Mouse (Mus musculus) stomach, embryonic 16.5 days (tissue): ENCODE measurements at regions not wholly inside any gene's neighbourhood (a gene's known extent, or its start where the extent isn't known, plus 50 kb on each side); places are given as distances from the start of the nearest gene placed in this dataset.

Experiments used
- ATAC-seq: fragments of 200-750 bp; cut with Nextera tagmentation; 2 replicates; pipeline ENCODE4 v1.8.0; 2017; ENCODE audit warnings: moderate number of reproducible peaks, moderate TSS enrichment; ENCODE audit not compliant: insufficient read depth, low FRiP score
- H3K27ac ChIP-seq: fragments of 300-500 bp; sonication (generic); 2 replicates; pipeline ENCODE4 v1.5.1; 2014; ENCODE audit warnings: low read length
- H3K27me3 ChIP-seq: fragments of 300-500 bp; sonication (generic); 2 replicates; pipeline ENCODE4 v1.6.1; 2014; ENCODE audit warnings: low read length, control low read depth, mixed read lengths; ENCODE audit not compliant: control insufficient read depth, insufficient read depth
- H3K36me3 ChIP-seq: fragments of 300-500 bp; sonication (generic); 2 replicates; pipeline ENCODE4 v1.6.1; 2014; ENCODE audit warnings: low read length; ENCODE audit not compliant: control insufficient read depth, insufficient read depth
- H3K4me1 ChIP-seq: fragments of 300-500 bp; sonication (generic); 2 replicates; pipeline ENCODE4 v1.6.1; 2014; ENCODE audit warnings: low read length, control low read depth, mixed read lengths; ENCODE audit not compliant: control insufficient read depth, insufficient read depth
- H3K4me2 ChIP-seq: fragments of 300-500 bp; sonication (generic); 2 replicates; pipeline ENCODE4 v1.6.1; 2014; ENCODE audit warnings: low read depth, low read length, mixed read lengths
- H3K4me3 ChIP-seq: fragments of 300-500 bp; sonication (generic); replicated peaks from 2 replicates; pipeline ENCODE4 v1.5.1; 2014; ENCODE audit warnings: mild to moderate bottlenecking, low read length
- H3K9ac ChIP-seq: fragments of 300-500 bp; sonication (generic); 2 replicates; pipeline ENCODE4 v1.6.1; 2014; ENCODE audit warnings: low read length
- H3K9me3 ChIP-seq: fragments of 300-500 bp; sonication (generic); replicated peaks from 2 replicates; pipeline ENCODE4 v1.6.1; 2016; ENCODE audit warnings: low read length, control low read depth; ENCODE audit not compliant: control insufficient read depth
- WGBS: fragments of 180-500 bp; shearing (Covaris S2); extraction: QIAGEN DNeasy Blood & Tissue Kit; methylation state at CpG from one replicate; pipeline ENCODE4 v1.1.7; 2014; 5-methylcytosine and 5-hydroxymethylcytosine counted together

DNA sequence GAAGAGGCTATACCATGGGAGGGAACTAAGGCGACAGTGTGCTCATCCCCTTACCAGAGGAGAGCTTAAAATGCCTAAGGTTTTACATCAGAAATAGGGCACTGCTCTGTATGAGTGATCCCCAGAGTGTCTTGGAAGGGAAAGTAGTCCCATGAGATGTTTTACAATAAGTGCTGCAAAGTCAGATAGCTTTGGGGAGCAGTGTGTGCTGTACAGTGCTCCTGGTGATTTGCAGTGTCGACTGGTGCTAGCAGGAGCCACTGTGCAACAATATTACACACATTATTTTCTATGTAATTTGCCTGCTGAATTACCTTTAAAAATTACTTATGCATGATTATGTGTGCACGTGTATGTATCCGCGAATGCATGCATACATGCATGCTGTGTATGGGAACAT lies 314.3 kb upstream of the Mtpn start:
- Histone ChIP-seq H3K4me1 (no peaks in the 10 kb centered on the region), H3K4me2 (no peak overlapping the region), H3K36me3 (no peaks in the 10 kb centered on the region), H3K27me3 (no peaks in the 10 kb centered on the region), H3K9me3 (no peaks in the 10 kb centered on the region), H3K27ac (no peak overlapping the region), H3K9ac (no peak overlapping the region), H3K4me3 (no peak overlapping the region)
- whole genome bisulfite sequencing, result 91% methylated on average over 5 of the region's 5 CpGs
- no peak for ATAC-seq

- H3K27me3 ChIP-seq, result no peaks in the 10 kb centered on the region
- H3K4me3 ChIP-seq, result no peak overlapping the region
- WGBS, result 80% methylated on average over 16 of the region's 16 CpGs
- H3K36me3 ChIP-seq, result no peaks in the 10 kb centered on the region
- no peaks in the 10 kb centered on the region for H3K4me1 ChIP-seq
- H3K27ac ChIP-seq, result no peak overlapping the region
- no peak for ATAC-seq
- no peak overlapping the region for H3K4me2 ChIP-seq
- no peaks in the 10 kb centered on the region for H3K9me3 ChIP-seq
- no peak overlapping the region for H3K9ac ChIP-seq
Measured at GRCm38 (mm10) chr6:35816657-35817056, 277.0 kb upstream of the Mtpn start.

DNA sequence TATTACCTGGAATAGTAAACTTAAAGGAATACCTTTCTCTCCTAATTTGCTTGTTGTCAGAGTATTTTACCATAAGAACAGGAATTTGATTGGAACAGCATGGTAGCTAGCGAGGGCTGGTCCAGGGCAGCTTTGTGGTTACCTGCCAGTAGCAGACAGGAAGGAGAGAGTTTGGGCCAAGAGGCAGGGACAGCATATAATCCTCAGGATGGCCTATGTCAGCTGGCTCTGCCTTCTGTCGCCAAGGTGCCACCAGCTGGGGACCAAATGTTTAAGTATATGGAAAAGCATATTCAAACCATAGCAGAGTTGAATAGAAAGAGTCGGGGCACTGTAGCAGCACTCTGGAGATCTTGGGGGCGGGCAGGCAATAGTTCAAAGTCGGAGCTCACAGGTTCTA lies 274.8 kb upstream of the Mtpn start:
- WGBS, result 72% methylated on average over 5 of the region's 5 CpGs
- ATAC-seq, result no peak
- Histone ChIP-seq H3K36me3 (no peaks in the 10 kb centered on the region), H3K4me2 (no peak overlapping the region), H3K4me3 (no peak overlapping the region), H3K27ac (no peak overlapping the region), H3K27me3 (no peaks in the 10 kb centered on the region), H3K4me1 (no peaks in the 10 kb centered on the region), H3K9ac (no peak overlapping the region), H3K9me3 (no peaks in the 10 kb centered on the region)

- H3K4me1 ChIP-seq, result no peaks in the 10 kb centered on the region
- WGBS, result 83% methylated on average over 2 of the region's 2 CpGs
- no peaks in the 10 kb centered on the region for H3K9me3 ChIP-seq
- no peak overlapping the region for H3K27ac ChIP-seq
- H3K27me3 ChIP-seq, result no peaks in the 10 kb centered on the region
- no peak overlapping the region for H3K9ac ChIP-seq
- ATAC-seq, result no peak
- H3K4me2 ChIP-seq, result no peak overlapping the region
- no peaks in the 10 kb centered on the region for H3K36me3 ChIP-seq
- H3K4me3 ChIP-seq, result no peak overlapping the region
Measured at GRCm38 (mm10) chr6:35805738-35806137, 266.1 kb upstream of the Mtpn start.

DNA sequence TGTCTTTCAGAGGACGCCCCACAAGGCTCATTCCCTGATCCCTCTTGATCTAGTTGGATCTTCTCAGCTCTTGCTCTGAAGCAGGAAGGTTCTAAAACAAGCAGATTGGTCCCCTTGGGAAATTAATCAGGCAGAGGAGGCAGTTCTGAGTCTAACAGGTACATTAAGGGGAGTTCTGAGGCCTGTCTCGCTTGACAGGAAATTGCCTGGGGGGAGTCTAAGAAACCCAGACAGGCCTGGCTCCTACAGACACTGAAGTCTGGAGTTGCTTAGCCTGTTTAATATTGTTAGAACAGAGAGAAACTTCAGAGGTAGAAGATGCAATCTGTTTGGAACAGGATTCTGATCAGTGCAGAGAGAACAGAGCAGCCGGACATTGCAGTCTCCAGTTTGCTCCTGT lies 264.4 kb upstream of the Mtpn start:
- Histone ChIP-seq H3K4me1 (no peaks in the 10 kb centered on the region), H3K9ac (no peak overlapping the region), H3K4me2 (no peak overlapping the region), H3K4me3 (no peak overlapping the region), H3K27me3 (no peaks in the 10 kb centered on the region), H3K27ac (no peak overlapping the region), H3K9me3 (no peaks in the 10 kb centered on the region), H3K36me3 (no peaks in the 10 kb centered on the region)
- ATAC-seq, result no peak
- 67% methylated on average over 3 of the region's 3 CpGs for WGBS

- no peak overlapping the region for H3K9ac ChIP-seq
- no peaks in the 10 kb centered on the region for H3K36me3 ChIP-seq
- no peaks in the 10 kb centered on the region for H3K9me3 ChIP-seq
- H3K27ac ChIP-seq, result no peak overlapping the region
- H3K4me1 ChIP-seq, result no peaks in the 10 kb centered on the region
- no peak overlapping the region for H3K4me3 ChIP-seq
- no peak for ATAC-seq
- 95% methylated on average over 1 of the region's 1 CpGs for WGBS
- no peak overlapping the region for H3K4me2 ChIP-seq
- H3K27me3 ChIP-seq, result no peaks in the 10 kb centered on the region
Measured at GRCm38 (mm10) chr6:35779706-35780105, 240.0 kb upstream of the Mtpn start.

GRCm38 (mm10) chr6:35770907-35771306 lies 231.2 kb upstream of the Mtpn start:
- Histone ChIP-seq H3K27ac (no peak overlapping the region), H3K36me3 (no peaks in the 10 kb centered on the region), H3K27me3 (no peaks in the 10 kb centered on the region), H3K9ac (no peak overlapping the region), H3K4me1 (no peaks in the 10 kb centered on the region), H3K4me3 (no peak overlapping the region), H3K9me3 (no peaks in the 10 kb centered on the region), H3K4me2 (no peak overlapping the region)
- WGBS, result 60% methylated on average over 3 of the region's 3 CpGs
- no peak for ATAC-seq

DNA sequence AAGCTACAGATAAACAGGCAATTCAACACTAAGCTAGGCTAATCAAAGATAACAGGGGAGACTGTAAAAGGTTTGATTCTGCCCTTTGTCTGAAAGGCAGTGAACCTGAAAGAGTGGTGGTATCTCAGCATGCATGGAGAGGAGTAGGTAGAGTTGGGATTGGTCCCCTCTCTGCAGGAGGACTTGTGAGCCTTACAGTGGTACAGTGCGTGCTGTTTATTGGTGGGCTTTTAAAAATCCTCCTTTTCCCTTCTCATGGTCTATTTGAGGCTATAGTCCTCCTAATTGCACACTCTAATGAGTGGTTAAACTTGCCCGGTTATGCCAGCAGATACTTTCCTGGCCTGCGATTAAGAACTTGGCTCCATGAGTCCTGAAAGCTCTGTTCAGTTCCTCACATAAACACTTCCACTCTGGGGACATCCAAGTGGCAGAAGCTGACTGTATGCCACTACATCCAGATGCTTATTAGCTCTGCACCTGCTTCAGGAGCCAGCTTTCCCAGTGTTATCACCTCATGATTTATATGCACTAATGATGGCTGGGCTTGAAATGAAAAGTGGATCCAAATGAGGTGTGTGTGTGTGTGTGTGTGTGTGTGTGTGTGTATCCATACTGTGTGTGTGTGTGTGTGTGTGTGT lies 220.0 kb upstream of the Mtpn start:
- WGBS, result 77% methylated on average over 3 of the region's 3 CpGs

DNA sequence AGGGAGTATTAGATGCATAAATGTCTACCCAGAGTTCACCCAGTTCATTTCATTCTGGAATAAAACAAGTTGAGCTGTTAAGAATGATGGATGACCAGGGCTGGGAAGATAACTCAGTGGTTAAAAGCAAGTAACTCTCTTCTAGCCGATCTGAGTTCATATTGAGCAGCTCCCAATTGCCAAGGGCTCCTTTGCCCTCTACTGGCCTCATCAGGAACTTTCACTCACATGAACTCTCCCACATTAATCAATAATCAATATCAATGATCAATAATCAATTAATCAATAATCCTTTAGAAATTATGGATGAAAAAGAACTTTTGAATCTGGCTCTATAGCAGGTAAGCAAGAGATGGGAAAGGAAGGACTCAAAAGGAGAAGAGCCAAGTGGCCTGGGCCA lies 206.3 kb upstream of the Mtpn start:
- no peak for ATAC-seq
- H3K27ac ChIP-seq, result no peak overlapping the region
- no peaks in the 10 kb centered on the region for H3K4me1 ChIP-seq
- H3K9ac ChIP-seq, result no peak overlapping the region
- WGBS, result 3% methylated on average over 1 of the region's 1 CpGs
- H3K9me3 ChIP-seq, result no peaks in the 10 kb centered on the region
- H3K4me3 ChIP-seq, result no peak overlapping the region
- H3K36me3 ChIP-seq, result no peaks in the 10 kb centered on the region
- H3K4me2 ChIP-seq, result no peak overlapping the region
- H3K27me3 ChIP-seq, result no peaks in the 10 kb centered on the region

More for the DNA sequence above, 220.0 kb upstream of the Mtpn start:
- Histone ChIP-seq H3K27ac (no peak overlapping the region), H3K36me3 (no peaks in the 10 kb centered on the region), H3K4me3 (no peak overlapping the region), H3K9ac (no peak overlapping the region), H3K4me1 (no peaks in the 10 kb centered on the region), H3K9me3 (no peaks in the 10 kb centered on the region), H3K4me2 (no peak overlapping the region), H3K27me3 (no peaks in the 10 kb centered on the region)
- no peak for ATAC-seq

DNA sequence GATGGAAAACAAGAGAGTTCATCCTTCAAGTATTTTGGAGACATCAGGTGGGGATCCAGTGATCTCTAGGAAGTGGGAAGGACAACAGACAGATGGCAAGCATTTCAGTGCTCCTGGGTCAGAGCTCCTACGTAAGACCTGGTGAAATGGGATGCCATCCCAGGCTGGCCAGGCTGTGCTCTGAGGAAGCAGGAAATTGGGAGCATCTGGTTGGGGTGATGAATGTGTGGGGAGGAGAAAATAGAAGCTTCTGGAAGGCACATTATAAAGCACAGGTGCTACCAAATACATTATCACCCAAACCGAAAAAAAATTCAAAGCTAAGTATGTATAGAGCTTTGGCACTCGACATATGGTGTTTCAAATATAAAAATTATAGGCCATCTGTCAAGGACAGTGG lies 165.9 kb upstream of the Mtpn start:
- Histone ChIP-seq H3K36me3 (no peaks in the 10 kb centered on the region), H3K4me3 (no peak overlapping the region), H3K4me1 (no peaks in the 10 kb centered on the region), H3K27me3 (no peaks in the 10 kb centered on the region), H3K27ac (no peak overlapping the region), H3K9ac (no peak overlapping the region), H3K4me2 (no peak overlapping the region), H3K9me3 (no peaks in the 10 kb centered on the region)
- WGBS, result 90% methylated on average over 3 of the region's 3 CpGs
- ATAC-seq, result no peak
